Mouse (Mus musculus) midbrain, embryonic 13.5 days (tissue): ENCODE results near the gene Tomm70a. TPM values are rescaled to one million over a fixed set of nuclear protein-coding genes. Genes with fewer than 3 reads are reported as not detected.

Experiments
- polyA plus RNA-seq: library from polyadenylated mRNA; unstranded; fragments of >200 nt; fragmentation: Nextera tagmentation; extraction: Ambion mirVana; gene quantifications from 2 replicates; pipeline ENCODE4 v1.2.1, GENCODE M21; 2015

Gene Tomm70a
- polyA plus RNA-seq, 1 experiment from 2014 or later: 52.4 TPM

Other genes starting within 250 kb of the Tomm70a start
- gene Tmem45a, start 235.5 kb upstream of the Tomm70a start, polyA plus RNA-seq: 3.7 and 4.7 TPM in 2 replicates
- gene Lnp1, start 193.6 kb upstream of the Tomm70a start, polyA plus RNA-seq: 0.32 TPM in 1 of 2 replicates, not detected in the other
- not detected in 2 replicates for gene Tmem45a2, start 50.3 kb upstream of the Tomm70a start, polyA plus RNA-seq
- gene Nit2, start 45.6 kb downstream of the Tomm70a start, polyA plus RNA-seq: 41.3 and 41.6 TPM in 2 replicates
- gene Tbc1d23, start 109.8 kb downstream of the Tomm70a start, polyA plus RNA-seq: 32.3 and 33.2 TPM in 2 replicates
- gene Tmem30c, start 171.2 kb downstream of the Tomm70a start, polyA plus RNA-seq: 0.24 and 0.45 TPM in 2 replicates
- 1.8 and 2.9 TPM in 2 replicates for gene Filip1l, start 231.4 kb downstream of the Tomm70a start, polyA plus RNA-seq